Mouse (Mus musculus): ENCODE measurements at regions not wholly inside any gene's neighbourhood (a gene's known extent, or its start where the extent isn't known, plus 50 kb on each side); places are given as distances from the start of the nearest gene placed in this dataset.

DNA sequence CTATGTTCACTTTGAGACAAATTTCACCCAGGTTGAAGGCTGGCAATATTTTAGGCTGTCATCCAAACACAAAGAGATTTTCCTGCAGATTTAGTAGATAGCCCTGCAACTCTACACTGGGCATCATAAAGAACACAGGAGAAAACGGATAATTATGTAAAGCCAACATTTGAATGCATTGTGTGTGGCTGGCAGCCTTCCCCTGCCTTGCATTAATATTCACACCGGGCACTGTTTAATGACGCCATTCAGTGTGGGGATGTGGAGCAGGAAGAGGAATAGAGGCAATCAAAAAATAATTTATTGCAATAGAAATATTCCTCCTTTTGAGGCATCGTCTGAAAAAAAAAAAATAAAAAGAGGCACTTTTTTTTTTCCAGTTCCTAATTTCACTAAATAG, 105.7 kb downstream of the Samd5 start:
- H3K9ac ChIP-seq = no peak overlapping the region
- no peaks in the 10 kb centered on the region for H3K36me3 ChIP-seq (replicated peaks)
- no peaks in the 10 kb centered on the region for H3K9me3 ChIP-seq
- H3K4me2 ChIP-seq = no peak overlapping the region
- H3K27ac ChIP-seq = no peak overlapping the region
- H3K4me1 ChIP-seq = peaks cover 13% of the 10 kb centered on the region
- peak; percentile 64; the same call in 1 of the 2 replicates for ATAC-seq (ENCODE audit: low FRiP score)
- WGBS = 28% methylated on average over 4 of the region's 4 CpGs
- no peak overlapping the region for H3K4me3 ChIP-seq (replicated peaks)
- H3K27me3 ChIP-seq = no peaks in the 10 kb centered on the region

DNA sequence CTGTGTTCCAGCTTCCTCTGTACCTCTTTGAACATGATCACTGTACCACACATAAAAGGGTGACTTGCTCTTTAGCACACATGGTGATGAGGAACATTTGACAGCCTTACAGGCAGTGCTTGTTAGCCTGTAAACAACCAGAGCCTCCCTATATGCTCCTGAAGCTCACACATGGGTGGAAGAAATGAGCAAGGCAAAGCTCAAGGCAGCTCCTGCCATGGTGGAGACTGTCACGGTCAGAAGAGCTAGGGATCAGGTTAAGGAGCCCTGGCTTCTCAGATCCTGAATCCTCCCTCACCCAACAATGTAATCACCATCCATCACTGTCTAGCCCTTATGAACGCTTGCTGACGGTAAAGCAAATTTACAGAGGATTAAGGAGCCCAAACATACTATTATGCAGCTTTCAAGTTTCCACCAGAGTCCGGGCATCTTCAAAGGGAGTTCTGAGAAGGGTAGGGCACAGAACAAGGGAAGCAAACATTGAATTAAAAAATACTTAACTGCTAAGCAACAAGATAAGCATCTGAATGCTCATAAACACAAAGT, 117.4 kb downstream of the Samd5 start:
- 21% methylated on average over 4 of the region's 4 CpGs for WGBS
- Histone ChIP-seq H3K4me3 (replicated peaks) (no peak overlapping the region), H3K9ac (no peak overlapping the region), H3K4me1 (peaks cover 12% of the 10 kb centered on the region), H3K4me2 (no peak overlapping the region), H3K36me3 (replicated peaks) (no peaks in the 10 kb centered on the region), H3K9me3 (no peaks in the 10 kb centered on the region), H3K27ac (0 out of 2 replicates have a peak overlapping the region, but pooled peaks have one; percentile 19), H3K27me3 (no peaks in the 10 kb centered on the region)
- peak; percentile 27; the same call in 1 of the 2 replicates for ATAC-seq (ENCODE audit: low FRiP score)

DNA sequence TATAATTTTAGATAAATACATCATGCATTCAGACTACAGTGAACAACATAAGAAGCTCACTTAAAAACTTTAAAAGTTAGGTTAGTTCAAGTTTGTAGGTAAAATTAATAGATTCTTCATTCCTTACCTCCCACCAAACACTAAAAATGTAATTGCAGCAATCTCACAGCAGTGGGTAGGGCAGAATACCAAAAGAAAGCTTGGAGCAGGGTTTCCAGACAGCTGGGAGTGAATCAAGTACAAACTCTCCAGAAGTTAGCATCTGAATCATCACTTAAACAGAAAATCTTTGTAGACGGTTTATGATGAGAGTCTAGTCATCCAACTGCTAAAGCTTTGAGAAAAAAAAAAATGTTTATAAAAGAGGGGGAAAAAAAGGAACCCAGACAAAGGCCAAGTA, 117.9 kb downstream of the Samd5 start:
- ATAC-seq (ENCODE audit: low FRiP score) = no peak
- no peaks in the 10 kb centered on the region for H3K36me3 ChIP-seq (replicated peaks)
- H3K9ac ChIP-seq = no peak overlapping the region
- no peak overlapping the region for H3K4me2 ChIP-seq
- H3K27me3 ChIP-seq = no peaks in the 10 kb centered on the region
- H3K4me1 ChIP-seq = peaks cover 12% of the 10 kb centered on the region
- no peak overlapping the region for H3K4me3 ChIP-seq (replicated peaks)
- no peaks in the 10 kb centered on the region for H3K9me3 ChIP-seq
- 56% methylated on average over 1 of the region's 1 CpGs for WGBS
- H3K27ac ChIP-seq = no peak overlapping the region

DNA sequence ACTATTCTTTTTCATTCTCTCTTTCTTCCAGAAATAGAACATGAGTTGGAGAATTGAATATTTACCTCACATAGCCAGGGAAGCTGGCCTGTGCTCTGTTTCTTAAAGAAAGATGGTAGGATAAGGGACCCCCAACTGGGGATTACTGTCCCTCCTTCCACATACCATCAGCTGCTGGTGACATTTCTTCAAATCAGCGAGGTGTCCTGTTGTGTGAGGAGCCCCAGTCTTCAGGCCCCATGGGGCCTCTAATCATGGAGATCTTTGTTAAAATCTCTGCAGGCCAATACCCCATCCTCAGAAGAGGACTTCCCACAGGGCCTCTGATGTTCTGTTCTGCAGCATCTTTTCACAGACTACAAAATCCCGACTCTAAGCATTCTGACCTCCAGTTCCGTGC, 121.1 kb downstream of the Samd5 start:
- H3K9ac ChIP-seq = no peak overlapping the region
- no peaks in the 10 kb centered on the region for H3K27me3 ChIP-seq
- no peak overlapping the region for H3K4me3 ChIP-seq (replicated peaks)
- H3K4me1 ChIP-seq = peaks cover 12% of the 10 kb centered on the region
- ATAC-seq (ENCODE audit: low FRiP score) = no peak
- 18% methylated on average over 3 of the region's 3 CpGs for WGBS
- H3K4me2 ChIP-seq = no peak overlapping the region
- H3K36me3 ChIP-seq (replicated peaks) = no peaks in the 10 kb centered on the region
- no peak overlapping the region for H3K27ac ChIP-seq
- H3K9me3 ChIP-seq = no peaks in the 10 kb centered on the region

DNA sequence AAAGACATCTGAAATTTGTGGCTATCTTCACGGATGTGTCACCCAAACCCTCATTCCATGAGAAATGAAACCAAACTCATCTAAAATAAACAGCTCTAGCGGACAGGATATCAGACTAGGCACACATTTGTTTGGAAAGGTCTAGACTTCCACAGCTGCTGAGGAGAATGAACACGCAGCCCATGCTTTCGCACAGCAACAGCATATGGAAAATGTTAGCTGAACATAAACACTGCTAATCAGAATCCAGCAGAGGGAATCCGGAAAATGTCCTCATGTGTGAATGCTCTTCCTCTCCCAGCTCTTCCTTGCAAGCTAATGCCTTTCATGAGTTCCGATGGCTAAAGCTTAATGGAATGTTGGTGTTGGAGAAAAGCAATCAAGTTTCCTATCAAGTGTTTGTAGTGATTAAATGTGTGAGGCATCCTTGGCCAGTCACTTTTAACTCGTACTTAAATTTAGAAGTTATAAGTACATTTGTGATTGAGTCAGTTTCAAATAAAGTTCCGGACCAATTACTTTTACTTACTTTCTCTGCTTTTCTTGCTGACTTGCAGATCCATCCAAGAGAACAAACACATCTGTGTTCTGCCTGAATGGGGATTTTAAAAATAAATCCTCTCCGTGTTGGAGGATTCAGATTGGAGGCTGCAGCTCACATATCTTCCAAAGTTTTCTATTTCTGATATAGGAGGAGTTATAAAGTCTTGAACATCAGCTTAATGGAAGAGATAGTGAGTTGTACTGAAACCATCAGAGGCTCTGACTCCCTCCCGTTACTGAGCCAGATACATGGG, 124.9 kb downstream of the Samd5 start:
- no peak for ATAC-seq (ENCODE audit: low FRiP score)
- 80% methylated on average over 10 of the region's 10 CpGs for WGBS
- Histone ChIP-seq H3K27ac (no peak overlapping the region), H3K27me3 (no peaks in the 10 kb centered on the region), H3K9me3 (no peaks in the 10 kb centered on the region), H3K4me1 (peaks cover 15% of the 10 kb centered on the region), H3K4me3 (replicated peaks) (no peak overlapping the region), H3K4me2 (no peak overlapping the region), H3K9ac (no peak overlapping the region), H3K36me3 (replicated peaks) (no peaks in the 10 kb centered on the region)

DNA sequence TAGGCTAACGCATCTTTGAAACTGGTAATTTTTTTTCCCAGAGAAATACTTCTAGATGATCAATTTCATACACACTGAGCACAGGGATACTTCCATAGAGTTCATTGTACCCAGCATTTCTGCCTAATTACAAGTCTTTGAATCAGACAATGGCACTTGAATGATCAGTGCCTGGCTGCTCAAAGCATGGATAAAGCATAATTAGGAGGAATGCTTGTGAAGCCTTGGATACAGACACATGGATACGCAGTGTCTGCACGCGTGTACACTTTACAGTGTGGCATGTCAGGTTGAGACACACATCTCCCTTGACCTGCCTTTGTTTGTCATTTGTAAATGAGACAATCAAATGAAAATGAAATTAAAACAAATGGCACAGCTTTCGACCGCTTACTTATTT, 129.2 kb downstream of the Samd5 start:
- Histone ChIP-seq H3K4me2 (no peak overlapping the region), H3K27me3 (no peaks in the 10 kb centered on the region), H3K9me3 (no peaks in the 10 kb centered on the region), H3K27ac (no peak overlapping the region), H3K9ac (no peak overlapping the region), H3K4me1 (peaks cover 22% of the 10 kb centered on the region), H3K4me3 (replicated peaks) (no peak overlapping the region), H3K36me3 (replicated peaks) (no peaks in the 10 kb centered on the region)
- peak; percentile 90 for ATAC-seq (ENCODE audit: low FRiP score)
- 35% methylated on average over 6 of the region's 6 CpGs for WGBS

DNA sequence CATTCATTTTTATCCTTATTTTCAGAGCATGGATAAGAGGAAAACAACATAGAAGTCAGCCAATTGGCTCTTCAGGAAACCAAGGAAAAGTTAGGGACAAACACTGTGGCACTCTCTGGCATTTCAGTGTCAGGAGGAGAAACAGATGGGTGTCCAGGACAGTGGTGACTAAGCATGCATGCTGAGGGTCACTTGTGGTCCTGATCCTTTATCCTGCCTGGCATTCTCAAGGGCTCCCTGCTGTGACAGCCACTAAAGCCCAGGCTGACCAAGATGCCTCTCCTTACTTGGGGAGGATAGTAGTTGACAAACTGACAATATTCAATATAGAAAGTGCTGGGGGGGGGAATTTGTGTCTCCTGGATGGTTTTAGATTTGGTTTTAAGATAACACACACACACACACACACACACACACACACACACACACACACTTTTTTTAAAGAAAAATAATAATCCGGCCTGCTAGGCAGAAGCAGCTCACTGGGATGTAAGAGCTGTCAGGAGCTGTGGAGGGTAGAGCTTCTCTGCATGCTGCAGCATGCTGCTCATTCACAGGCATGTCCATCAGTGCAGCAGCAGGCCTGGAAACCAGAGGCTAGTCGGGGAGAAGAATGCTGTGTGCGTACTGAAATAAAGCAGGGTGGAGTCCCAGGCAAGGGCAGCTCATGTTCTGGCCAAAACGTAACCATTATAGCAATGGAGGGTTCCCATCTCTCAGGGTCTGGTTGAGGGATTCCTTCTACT, 130.8 kb downstream of the Samd5 start:
- H3K4me1 ChIP-seq = peaks cover 22% of the 10 kb centered on the region
- H3K27ac ChIP-seq = no peak overlapping the region
- H3K9me3 ChIP-seq = no peaks in the 10 kb centered on the region
- H3K4me2 ChIP-seq = no peak overlapping the region
- H3K9ac ChIP-seq = no peak overlapping the region
- no peaks in the 10 kb centered on the region for H3K27me3 ChIP-seq
- H3K4me3 ChIP-seq (replicated peaks) = no peak overlapping the region
- no peak for ATAC-seq (ENCODE audit: low FRiP score)
- 38% methylated on average over 4 of the region's 4 CpGs for WGBS
- H3K36me3 ChIP-seq (replicated peaks) = no peaks in the 10 kb centered on the region

DNA sequence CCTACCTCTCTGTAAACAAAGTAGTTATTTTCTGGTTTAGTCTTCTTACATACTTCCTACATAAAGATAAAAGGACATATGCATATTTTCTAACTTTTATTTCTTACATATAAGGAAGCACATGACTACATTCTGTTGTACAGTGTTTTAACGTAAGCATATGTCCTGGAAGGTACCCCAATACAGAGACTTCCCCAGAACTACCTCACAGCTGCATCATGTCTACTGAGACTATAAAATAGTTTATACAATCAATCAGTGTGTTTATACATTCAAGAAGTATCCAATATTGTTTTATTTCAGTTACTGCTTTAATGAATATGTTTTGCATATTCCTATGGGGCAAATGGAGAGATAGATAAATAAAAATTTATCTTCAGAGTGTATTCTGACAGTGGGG, 133.4 kb downstream of the Samd5 start:
- WGBS = 94% methylated on average over 1 of the region's 1 CpGs
- no peak overlapping the region for H3K4me2 ChIP-seq
- no peaks in the 10 kb centered on the region for H3K9me3 ChIP-seq
- H3K4me3 ChIP-seq (replicated peaks) = no peak overlapping the region
- no peak overlapping the region for H3K27ac ChIP-seq
- H3K36me3 ChIP-seq (replicated peaks) = no peaks in the 10 kb centered on the region
- H3K27me3 ChIP-seq = no peaks in the 10 kb centered on the region
- peaks cover 27% of the 10 kb centered on the region for H3K4me1 ChIP-seq
- no peak overlapping the region for H3K9ac ChIP-seq
- ATAC-seq (ENCODE audit: low FRiP score) = no peak

DNA sequence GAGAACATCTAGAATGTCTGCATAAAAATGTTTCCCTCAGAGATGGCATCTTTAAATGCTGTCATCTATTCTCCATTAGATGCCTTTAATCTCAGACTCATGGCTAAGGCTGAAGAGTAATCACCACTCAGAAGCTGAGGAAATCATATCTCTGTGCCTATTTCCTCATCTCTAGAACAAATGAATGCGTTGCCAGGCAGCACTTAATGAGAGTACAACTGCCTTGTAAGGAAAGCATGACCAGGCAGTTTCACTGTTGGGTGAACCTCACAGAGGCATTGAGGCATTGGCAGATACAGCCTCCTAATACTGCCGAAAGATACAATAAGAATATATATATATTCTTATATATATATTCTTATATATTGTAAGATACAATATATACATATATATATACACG, 137.3 kb downstream of the Samd5 start:
- Histone ChIP-seq H3K4me2 (no peak overlapping the region), H3K4me3 (replicated peaks) (no peak overlapping the region), H3K9ac (no peak overlapping the region), H3K27me3 (no peaks in the 10 kb centered on the region), H3K36me3 (replicated peaks) (no peaks in the 10 kb centered on the region), H3K4me1 (peaks cover 26% of the 10 kb centered on the region), H3K9me3 (no peaks in the 10 kb centered on the region), H3K27ac (no peak overlapping the region)
- 79% methylated on average over 3 of the region's 3 CpGs for WGBS
- peak; percentile 37; the same call in 1 of the 2 replicates for ATAC-seq (ENCODE audit: low FRiP score)

DNA sequence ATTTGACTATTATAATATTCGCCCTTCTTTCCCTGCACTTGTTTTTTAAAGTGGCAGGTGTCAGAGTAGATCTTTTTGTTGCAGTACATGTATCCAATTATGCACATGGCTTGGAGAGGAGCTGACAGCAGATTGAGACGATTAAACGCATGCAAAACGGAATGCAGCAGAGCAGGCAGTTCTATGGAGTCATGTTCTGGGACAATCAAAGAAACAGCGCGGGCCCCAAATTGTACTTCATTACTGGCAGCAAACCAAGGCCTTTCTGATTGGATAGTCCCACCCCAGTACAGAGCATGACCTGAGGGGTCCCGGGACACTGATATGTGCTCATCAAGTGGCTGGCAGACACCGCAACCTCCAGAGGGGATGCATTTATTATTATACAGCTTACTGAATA, 140.5 kb downstream of the Samd5 start:
- Histone ChIP-seq H3K4me3 (replicated peaks) (no peak overlapping the region), H3K9ac (no peak overlapping the region), H3K27ac (no peak overlapping the region), H3K9me3 (no peaks in the 10 kb centered on the region), H3K27me3 (peaks cover 9% of the 10 kb centered on the region), H3K4me1 (peaks cover 33% of the 10 kb centered on the region), H3K4me2 (no peak overlapping the region), H3K36me3 (replicated peaks) (no peaks in the 10 kb centered on the region)
- 40% methylated on average over 8 of the region's 8 CpGs for WGBS
- ATAC-seq (ENCODE audit: low FRiP score) = no peak

DNA sequence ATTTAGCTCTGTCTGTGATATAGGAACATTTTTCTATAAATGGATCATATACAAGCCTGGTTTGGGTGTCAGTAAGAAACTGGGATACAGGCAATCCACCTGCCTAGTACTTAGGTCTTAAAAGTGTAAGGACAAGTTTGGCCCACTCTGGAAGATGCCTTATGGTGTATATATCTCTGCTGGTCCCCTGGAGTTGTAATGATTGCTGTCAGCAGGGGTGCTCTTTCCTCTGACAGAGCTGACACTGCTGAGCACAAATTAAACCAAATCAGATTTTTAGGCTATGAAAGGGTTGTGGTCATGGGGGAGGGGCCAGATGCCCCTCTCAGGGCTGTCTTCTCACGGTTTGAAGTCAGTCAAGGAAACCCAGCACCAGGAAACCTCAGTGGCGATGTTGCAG, 141.7 kb downstream of the Samd5 start:
- Histone ChIP-seq H3K9me3 (no peaks in the 10 kb centered on the region), H3K4me2 (no peak overlapping the region), H3K27me3 (peaks cover 11% of the 10 kb centered on the region), H3K27ac (no peak overlapping the region), H3K9ac (no peak overlapping the region), H3K4me1 (peaks cover 33% of the 10 kb centered on the region), H3K36me3 (replicated peaks) (no peaks in the 10 kb centered on the region), H3K4me3 (replicated peaks) (no peak overlapping the region)
- ATAC-seq (ENCODE audit: low FRiP score) = peak; percentile 49; the same call in 1 of the 2 replicates
- WGBS = 3% methylated on average over 2 of the region's 2 CpGs

DNA sequence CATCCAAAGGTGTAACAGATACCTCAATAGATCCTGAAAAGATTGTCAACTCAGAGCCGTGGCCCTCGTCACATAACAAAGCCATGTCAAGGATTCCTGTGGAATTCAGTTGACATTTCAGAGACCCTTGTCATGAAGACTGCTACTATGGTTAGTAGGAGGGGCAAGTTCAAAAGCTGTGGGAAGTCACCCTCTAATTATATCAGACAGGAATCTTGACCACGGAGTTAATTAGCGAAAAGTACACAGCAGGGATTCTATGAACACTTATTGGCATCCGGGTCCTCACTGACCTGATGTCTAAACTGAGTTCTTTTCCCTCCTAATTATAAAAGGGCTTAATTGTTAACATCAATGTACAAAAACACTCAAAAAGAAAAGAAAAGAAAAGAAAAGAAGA, 143.1 kb downstream of the Samd5 start:
- Histone ChIP-seq H3K9me3 (no peaks in the 10 kb centered on the region), H3K4me1 (peaks cover 29% of the 10 kb centered on the region), H3K4me2 (no peak overlapping the region), H3K4me3 (replicated peaks) (no peak overlapping the region), H3K36me3 (replicated peaks) (no peaks in the 10 kb centered on the region), H3K27ac (no peak overlapping the region), H3K9ac (no peak overlapping the region), H3K27me3 (peaks cover 11% of the 10 kb centered on the region)
- WGBS = 21% methylated on average over 5 of the region's 5 CpGs
- no peak for ATAC-seq (ENCODE audit: low FRiP score)
